Mouse (Mus musculus): ENCODE measurements around the gene Epha6. TPM values are rescaled to one million over a fixed set of nuclear protein-coding genes. Genes with fewer than 3 reads are reported as not detected.

The Epha6 gene
- total RNA-seq (2017) = 0.23 TPM in 1 of 2 replicates, not detected in the other

DNA sequence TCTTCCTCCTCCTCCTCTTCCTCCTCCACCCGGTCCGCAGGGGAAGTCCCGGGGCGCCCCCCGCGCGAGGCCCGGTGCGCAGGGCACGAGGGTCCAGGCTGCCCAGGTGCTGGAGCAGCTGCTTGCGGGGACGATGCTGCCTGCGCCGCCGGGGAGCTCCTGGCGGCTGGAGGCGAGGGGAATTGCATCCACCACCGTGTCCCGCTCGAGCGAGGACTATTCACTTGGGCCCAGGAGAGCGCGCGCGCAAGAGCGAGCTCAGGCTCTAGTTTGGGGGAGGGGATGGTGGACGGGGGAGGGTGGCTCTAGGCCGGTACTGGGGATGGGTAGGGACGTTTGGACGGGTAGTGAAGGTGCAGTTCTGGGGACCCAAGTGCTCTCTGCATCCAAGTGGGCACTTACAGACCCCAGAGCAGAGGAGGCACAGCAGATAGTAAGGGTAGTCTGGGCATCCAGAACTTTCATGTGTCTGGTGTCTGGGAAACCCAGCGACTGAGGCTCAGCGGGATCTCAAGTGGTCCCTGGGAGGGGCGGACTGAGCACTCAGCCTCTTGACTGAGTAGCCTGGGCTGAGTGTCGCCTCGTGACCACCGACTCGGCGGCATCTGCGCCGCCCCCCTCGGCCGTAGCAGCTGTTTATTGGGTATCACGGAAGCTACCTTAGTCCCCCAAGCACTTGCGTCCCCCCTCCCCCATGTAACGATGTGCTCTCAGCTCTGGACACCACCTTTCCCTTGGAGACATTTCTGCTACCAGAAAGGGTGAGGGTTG lies at the start of gene Epha6:
TSS of gene Epha6 (minus strand) at position 471 of the 771 bp plus-strand sequence.
- ATAC-seq (ENCODE audit: extremely low read depth, insufficient number of reproducible peaks, low FRiP score, poor library complexity, severe bottlenecking) = no peak

DNA sequence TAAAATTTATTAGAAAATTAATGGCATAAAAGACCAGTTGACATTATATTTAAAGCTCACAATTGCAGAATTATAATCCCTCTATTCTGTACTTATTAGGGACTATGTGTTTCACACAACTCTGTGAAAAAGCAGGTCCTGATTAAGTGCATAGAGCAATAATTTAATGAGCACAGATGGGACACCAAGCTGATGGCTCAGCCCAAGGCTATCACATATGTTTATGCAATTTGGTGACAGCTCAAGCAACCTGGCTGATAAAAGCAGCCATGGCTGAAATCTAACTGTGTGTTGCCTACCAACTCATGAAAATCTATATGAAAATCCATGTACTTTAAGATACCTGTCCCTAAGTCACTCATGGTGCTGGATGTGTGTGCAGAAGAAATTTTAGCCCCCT lies 46.4 kb upstream of the Epha6 start:
- ATAC-seq (ENCODE audit: extremely low read depth, insufficient number of reproducible peaks, low FRiP score, poor library complexity, severe bottlenecking) = no peak

DNA sequence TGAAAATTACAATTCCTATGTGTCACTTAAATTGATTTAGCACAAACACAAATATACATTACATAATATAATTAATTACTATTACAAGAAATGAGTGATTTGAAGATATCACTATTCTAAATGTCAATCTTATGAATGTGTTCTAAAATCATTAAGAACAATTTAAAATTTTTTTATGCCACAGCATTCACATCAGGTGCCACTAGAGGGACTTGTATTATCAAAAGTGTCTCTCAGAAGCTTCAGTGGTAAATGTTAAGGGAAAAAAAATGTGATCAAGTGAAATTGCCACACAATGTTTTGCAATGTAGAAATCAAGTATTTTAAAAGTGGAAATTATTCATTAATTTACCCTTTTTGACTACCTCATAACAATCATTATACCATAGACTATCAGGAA lies 22.8 kb upstream of the Epha6 start:
- ATAC-seq (ENCODE audit: extremely low read depth, insufficient number of reproducible peaks, low FRiP score, poor library complexity, severe bottlenecking) = no peak

DNA sequence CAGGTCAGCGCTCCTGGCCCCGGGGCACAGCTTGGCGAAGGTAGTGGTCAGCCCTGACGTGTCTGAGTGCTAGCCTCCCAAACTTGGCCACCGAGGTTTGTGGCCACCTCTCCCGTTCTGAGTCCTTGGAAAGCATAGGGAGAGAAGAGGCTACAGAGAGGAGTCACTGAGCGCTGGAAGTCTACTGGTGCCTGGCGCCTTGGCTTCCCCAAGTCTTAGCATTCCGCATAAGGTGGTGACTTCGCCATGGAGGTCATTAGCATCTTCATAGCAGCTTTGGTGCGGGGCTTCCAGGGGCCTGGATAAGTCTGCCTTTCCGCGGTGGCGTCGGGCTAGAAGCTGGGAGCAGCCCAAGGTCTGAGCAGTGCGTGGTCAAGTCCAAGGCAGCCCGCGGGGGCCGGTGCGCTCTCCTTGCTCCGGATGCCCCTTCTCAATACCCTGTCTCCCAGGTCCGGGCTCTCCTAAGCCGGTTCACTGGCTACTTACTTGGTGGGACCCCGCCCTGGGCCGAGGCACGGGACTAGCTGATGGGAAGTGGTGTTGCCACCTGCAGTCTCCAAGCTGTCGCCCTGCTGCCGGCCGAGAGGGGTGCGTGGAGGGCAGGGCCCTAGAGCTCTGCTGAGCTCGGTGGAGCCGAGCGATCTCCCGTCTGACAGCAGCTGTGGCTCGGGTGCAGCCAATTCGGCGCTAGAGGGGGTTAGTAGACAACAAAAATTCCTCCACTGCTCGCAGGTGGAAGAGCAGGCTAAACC lies 677 bp upstream of the Epha6 start:
- ATAC-seq (ENCODE audit: extremely low read depth, insufficient number of reproducible peaks, low FRiP score, poor library complexity, severe bottlenecking) = no peak

DNA sequence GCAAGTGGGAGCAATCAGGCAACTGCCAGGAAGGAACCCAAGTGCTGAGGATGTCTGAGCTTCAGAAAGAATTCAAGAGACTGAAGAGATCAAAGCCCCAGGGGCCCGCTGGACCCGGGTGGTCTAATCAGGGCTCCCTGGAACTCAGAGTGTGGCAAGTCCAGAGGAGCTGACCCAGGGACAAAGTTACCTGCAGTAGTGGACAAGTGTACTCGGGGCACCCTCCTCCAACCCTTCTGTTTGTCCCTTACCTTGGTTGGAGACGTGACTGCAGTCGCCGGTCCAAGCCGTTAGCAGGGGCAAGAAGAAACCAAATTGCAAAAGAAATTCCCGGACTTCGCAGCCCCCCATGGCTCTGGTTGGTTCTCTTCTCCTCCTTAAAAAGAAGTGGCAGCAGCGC lies 718 bp downstream of the Epha6 start:
- no peak for ATAC-seq (ENCODE audit: extremely low read depth, insufficient number of reproducible peaks, low FRiP score, poor library complexity, severe bottlenecking)

DNA sequence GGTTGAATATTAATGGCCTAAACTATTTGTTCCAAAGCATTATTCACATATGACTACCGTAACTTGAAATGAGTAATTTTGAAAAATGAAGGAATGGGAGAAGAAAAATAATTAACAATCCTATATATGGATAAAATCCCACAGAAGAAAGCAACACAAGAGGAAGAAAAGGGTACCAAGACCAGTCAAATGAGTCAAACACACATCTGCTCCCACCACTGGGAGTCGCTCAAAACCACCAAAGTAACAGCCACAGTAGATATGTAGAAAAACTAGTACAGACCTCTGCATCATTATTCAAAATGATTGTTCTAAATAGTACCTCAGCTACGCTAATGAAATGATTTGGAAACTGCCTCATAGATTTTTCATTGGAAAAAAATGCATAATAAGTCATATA lies 20.0 kb downstream of the Epha6 start:
- ATAC-seq (ENCODE audit: extremely low read depth, insufficient number of reproducible peaks, low FRiP score, poor library complexity, severe bottlenecking) = no peak

DNA sequence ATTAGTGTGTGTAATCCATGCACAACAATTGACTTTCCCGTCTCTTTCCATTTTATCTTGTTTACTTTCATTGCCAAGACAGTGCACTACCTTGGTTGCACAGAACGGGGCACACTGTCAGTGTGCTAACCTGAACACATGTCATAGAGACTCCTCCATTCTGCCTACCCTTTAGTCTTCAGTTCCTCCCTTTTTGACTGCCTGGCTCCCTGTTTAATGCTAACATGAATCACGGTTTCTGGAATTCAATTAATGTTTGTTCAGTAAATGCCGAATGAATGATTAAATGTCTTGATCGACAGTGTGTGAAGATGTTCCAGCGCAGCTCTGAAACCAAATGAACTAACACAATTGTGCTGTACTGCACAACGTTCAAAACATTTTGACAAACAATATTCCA lies 20.6 kb downstream of the Epha6 start:
- ATAC-seq (ENCODE audit: extremely low read depth, insufficient number of reproducible peaks, low FRiP score, poor library complexity, severe bottlenecking) = no peak

DNA sequence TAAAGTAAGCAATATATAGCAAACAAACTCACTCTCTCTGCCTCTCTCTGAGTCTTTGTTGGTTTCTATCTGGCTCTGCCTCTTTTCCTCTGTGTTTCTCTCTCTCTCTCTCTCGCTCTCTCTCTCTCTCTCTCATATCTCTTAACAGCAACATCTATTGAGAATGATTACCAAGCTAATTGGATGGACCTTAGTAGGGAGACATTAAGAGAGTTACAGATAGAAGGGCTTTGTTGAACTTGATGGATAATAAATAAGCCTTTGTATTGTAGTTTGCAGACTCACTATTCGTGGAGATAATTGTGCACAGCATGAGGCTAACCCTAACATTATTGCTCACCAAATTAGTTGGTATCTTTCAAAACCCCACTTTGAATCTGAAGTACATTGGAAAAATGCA lies 34.8 kb downstream of the Epha6 start:
- ATAC-seq (ENCODE audit: extremely low read depth, insufficient number of reproducible peaks, low FRiP score, poor library complexity, severe bottlenecking) = no peak

DNA sequence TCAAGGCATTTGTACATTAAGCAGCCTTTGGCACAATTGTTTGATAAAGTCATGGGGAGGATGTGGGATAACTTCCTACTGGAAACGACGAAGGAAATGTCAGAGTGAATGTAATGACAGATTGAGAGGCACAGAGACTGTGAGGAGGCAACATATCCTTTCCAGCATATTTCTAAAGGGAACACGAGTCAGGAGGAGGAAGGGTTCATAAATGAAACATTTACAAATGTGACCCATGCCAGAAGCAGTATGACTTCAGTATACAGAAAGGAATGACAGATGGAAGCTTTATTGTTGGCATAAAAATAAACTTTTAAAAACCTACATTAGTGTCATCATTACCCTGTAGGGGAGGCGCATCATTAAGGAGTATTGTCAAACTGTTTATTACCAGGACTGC lies 60.9 kb downstream of the Epha6 start:
- ATAC-seq (ENCODE audit: extremely low read depth, insufficient number of reproducible peaks, low FRiP score, poor library complexity, severe bottlenecking) = no peak

DNA sequence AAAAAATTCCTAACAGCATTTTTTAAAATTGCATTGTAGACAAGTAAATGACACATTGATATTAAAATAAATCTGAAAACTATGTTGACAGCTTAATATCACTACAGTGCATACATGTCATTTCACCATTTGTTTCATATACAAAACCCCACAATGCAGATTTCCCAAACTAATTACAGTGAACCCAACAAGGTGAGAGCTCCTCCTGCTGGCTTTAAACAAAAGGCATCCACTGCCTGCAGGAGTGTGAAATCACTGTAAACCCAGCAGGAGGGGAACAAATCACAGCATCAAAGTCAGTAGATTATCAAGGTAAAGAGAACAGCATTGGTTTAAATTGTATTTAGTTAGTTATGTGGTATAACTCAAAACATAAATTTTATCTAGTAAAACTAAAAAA lies 67.1 kb downstream of the Epha6 start:
- ATAC-seq (ENCODE audit: extremely low read depth, insufficient number of reproducible peaks, low FRiP score, poor library complexity, severe bottlenecking) = no peak

DNA sequence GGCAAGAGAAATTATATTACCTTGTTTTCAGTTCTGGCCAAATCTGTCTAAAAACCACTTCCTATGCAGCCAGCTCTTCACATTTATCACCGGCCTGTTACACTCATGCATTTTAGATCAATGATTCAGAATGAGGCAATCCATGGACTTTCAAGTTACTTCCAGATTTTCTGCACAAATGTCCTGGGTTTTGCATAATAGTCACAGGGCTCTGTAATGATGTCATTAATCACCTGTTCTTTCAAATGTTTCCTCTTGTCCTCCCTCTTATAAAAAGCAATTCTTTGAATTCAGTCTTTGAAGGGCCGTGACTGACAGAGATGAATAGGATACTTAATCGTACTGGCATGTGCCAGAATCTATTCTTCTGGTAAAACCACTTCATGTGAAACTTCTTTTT lies 95.6 kb downstream of the Epha6 start:
- ATAC-seq (ENCODE audit: extremely low read depth, insufficient number of reproducible peaks, low FRiP score, poor library complexity, severe bottlenecking) = no peak

DNA sequence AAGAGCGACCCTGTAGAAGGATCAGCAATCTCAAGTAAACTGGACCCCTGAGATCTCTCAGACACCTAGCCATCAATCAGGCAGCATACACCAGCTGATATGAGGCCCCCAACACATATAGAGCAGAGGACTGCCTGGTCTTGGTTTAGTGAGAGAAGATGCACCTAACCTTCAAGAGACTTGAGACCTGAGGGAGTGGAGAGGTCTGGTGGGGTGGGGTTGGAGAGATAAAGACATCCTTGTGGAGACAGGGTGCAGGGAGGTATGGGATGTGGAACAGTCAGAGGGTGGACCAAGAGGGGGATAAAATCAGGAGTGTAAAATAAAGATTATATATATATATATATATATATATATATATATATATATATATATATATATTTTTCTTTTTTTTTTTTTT lies 105.8 kb downstream of the Epha6 start:
- no peak for ATAC-seq (ENCODE audit: extremely low read depth, insufficient number of reproducible peaks, low FRiP score, poor library complexity, severe bottlenecking)

DNA sequence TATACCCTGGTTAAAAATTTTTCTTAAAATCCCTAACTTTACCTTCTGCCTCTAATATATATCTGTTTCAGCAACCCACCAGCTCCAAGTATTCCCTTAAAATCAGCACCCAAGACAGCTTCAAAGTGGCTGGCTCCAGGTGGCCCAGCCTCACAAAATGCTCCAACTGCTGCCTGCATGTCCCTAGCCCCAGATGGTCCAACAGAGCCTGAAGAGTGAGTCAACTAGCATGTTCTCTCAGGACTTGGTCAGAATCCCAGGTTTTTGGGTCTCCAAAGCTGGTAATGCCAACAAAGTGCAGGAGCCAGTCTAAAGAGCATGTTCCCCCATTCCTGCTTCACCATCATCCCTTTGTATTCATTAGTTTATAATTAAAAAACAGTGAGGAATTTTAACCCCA lies 129.6 kb downstream of the Epha6 start:
- ATAC-seq (ENCODE audit: extremely low read depth, insufficient number of reproducible peaks, low FRiP score, poor library complexity, severe bottlenecking) = no peak

DNA sequence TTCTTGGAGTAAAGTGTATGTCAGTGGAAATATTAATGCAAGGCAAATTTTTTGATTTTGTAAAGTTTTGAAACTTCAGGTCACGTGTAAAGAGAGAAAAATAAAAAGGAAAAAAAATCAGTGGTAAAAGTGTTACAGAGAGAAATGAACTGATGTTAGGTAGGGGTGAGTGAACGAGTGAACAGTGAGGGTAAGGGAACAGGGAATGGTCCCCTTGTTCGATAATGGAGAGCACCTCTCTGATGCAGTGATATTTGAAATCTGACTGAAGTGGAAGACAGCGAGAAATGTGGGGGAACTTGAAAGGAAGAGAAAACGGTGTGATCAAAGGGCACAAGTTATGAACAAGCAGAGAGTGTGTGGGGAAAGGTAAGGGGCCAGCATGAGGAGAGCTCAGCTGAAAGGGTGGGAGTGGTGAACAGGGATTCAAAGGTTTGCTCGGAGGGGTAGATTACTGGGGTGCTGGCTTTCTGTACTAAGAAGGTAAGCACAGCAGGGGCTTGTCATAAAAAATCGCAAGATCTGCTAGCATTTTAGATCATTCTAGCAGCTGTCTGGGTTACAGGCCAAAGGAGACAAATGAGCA lies 137.0 kb downstream of the Epha6 start:
- ATAC-seq (ENCODE audit: extremely low read depth, insufficient number of reproducible peaks, low FRiP score, poor library complexity, severe bottlenecking) = no peak

DNA sequence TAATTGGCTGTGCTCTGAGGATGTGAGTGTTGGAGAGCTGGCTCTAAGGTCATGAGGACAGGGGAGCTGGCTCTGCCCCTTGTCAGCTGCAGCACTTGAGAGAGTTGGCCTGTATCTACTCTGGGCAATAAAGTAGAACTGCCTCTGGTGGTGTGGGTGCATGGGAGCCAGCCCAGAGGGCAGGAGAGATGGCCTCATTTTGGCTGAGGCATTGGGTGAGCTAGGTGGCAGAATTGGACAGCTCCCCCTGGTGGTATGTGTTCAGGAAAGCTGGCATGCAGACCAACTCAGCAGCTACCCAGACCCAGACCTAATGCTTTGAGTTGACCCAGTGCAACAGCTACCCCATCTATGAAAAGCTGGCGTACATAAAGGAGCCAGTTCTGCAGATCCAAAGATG lies 170.0 kb downstream of the Epha6 start:
- no peak for ATAC-seq (ENCODE audit: extremely low read depth, insufficient number of reproducible peaks, low FRiP score, poor library complexity, severe bottlenecking)

DNA sequence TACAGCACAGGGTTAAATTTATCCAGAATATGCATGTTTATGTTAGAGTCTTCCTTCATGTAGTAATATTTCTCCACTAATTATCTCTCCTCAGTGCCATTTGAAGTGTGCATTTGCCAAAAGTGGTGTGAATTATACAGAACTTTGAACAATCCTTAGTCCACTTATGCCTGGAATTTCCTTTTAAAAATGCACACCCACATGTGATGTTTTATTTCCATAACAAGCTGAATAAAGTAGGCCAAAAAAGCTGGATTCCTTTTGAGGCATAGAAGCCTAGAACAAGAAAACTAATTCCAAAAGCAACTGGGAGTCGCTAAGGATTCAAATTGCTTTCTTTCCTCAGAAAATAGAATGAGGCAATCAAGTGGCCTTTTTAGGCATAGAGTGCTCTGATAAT lies 171.1 kb downstream of the Epha6 start:
- ATAC-seq (ENCODE audit: extremely low read depth, insufficient number of reproducible peaks, low FRiP score, poor library complexity, severe bottlenecking) = no peak

DNA sequence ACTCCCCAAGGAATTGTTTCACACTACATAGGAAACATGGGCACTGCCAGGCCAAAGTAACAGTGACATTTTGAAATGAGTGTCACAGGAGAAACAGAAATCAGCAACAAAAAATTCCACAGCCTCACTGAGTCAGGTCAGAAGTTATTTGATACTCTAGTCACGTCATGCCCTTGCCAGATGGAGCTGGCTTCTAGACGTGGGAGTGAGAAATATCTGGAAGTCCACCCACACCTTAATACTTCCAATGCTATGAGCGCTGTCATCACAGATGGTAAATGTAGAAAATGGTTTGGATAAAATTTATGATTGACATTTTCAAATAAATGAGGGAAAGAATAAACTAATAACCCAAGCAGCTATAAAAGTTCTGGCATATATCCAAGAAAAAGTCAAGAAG lies 210.0 kb downstream of the Epha6 start:
- no peak for ATAC-seq (ENCODE audit: extremely low read depth, insufficient number of reproducible peaks, low FRiP score, poor library complexity, severe bottlenecking)

DNA sequence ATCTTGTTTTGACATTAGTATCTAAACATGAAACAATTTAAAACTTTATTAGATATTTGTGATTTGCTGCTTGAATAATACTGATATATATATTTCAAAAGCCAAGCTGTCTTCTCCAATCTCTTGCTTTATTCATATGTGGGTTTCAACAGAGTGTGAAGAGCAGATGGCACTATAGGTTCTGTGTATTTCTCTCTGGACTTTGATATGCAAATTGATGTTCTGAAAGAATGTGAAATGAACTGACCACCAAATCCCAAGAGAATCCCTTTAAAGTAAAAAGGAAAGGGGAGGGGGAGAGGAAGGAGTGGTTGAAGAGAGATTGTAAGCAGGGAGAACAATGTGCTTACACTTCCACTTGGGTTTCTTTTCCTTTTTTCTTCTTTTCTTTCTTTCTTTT lies 212.4 kb downstream of the Epha6 start:
- ATAC-seq (ENCODE audit: extremely low read depth, insufficient number of reproducible peaks, low FRiP score, poor library complexity, severe bottlenecking) = no peak

DNA sequence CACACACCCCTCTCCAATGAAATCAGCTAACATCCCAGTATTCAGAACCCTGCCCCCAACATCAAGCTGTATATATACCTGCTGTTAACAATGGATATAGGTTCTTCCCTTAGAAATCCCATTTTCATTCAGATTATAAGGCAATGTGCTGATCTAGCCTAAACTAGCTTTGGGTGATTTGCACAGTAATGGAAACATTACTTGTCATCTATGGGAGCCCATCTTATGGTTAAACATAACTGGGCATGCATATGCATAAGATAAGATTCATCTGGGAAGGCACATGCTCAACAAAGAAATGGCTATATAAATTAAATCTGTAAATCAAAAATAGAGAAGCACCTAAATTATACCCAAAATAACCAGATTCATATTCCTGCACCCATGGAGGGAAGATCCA lies 230.2 kb downstream of the Epha6 start:
- no peak for ATAC-seq (ENCODE audit: extremely low read depth, insufficient number of reproducible peaks, low FRiP score, poor library complexity, severe bottlenecking)

DNA sequence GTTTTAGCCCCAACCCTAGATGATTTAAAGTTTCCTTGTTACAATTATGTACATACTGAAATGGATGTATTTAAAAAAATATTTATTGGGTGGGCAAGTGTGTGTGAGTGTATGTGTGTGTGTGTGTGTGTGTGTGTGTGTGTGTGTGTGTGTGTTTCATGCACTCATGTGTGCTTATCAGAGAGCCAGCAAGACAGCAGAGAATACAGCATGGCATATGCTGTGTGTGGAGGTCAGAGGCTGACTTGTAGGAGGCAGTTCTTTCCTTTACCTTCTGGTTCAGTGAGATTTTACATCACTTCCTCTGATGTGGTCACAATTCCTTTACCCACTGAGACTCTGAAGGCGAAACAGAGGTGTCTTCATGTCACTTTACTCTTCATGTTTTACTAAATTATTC lies 321.4 kb downstream of the Epha6 start:
- ATAC-seq (ENCODE audit: extremely low read depth, insufficient number of reproducible peaks, low FRiP score, poor library complexity, severe bottlenecking) = no peak
